Mouse (Mus musculus) hindbrain, postnatal 0 days (tissue): Measurements from ENCODE around the gene Spg7. TPM values are rescaled to one million over a fixed set of nuclear protein-coding genes. Genes with fewer than 3 reads are reported as not detected.
A peak's percentile ranks its signal among the peaks of the same experiment; 100 is the strongest.

Experiments
- ATAC-seq: fragments of 200-750 bp; cut with Nextera tagmentation; 2 replicates; pipeline ENCODE4 v1.8.0; 2017; ENCODE audit warnings: mild to moderate bottlenecking, moderate TSS enrichment, moderate library complexity
- DNase-seq: peaks from one replicate; pipeline ENCODE4 v3.0.0-alpha.2; 2015; ENCODE audit warnings: low spot score
- H3K27ac ChIP-seq: fragments of 300-500 bp; sonication (generic); 2 replicates; pipeline ENCODE4 v1.5.1; 2014; ENCODE audit warnings: mild to moderate bottlenecking
- H3K27me3 ChIP-seq: fragments of 300-500 bp; sonication (generic); 2 replicates; pipeline ENCODE4 v1.6.1; 2014; ENCODE audit warnings: low read length, mixed read lengths; ENCODE audit not compliant: insufficient read depth
- H3K36me3 ChIP-seq: fragments of 300-500 bp; sonication (generic); 2 replicates; pipeline ENCODE4 v1.6.1; 2014; ENCODE audit warnings: low read length, mixed read lengths; ENCODE audit not compliant: insufficient read depth
- H3K4me1 ChIP-seq: fragments of 300-500 bp; sonication (generic); 2 replicates; pipeline ENCODE4 v1.6.1; 2014; ENCODE audit warnings: antibody characterized with exemption, low read length, mixed read lengths; ENCODE audit not compliant: insufficient read depth
- H3K4me2 ChIP-seq: fragments of 300-500 bp; sonication (generic); 2 replicates; pipeline ENCODE4 v1.6.1; 2014; ENCODE audit warnings: low read depth, mild to moderate bottlenecking, low read length, moderate library complexity, mixed read lengths
- H3K4me3 ChIP-seq: fragments of 300-500 bp; sonication (generic); 2 replicates; pipeline ENCODE4 v1.5.1; 2014; ENCODE audit warnings: low read length
- H3K9ac ChIP-seq: fragments of 300-500 bp; sonication (generic); replicated peaks from 2 replicates; pipeline ENCODE4 v1.6.1; 2014; ENCODE audit warnings: mild to moderate bottlenecking, low read length, moderate library complexity, mixed read lengths
- H3K9me3 ChIP-seq: fragments of 300-500 bp; sonication (generic); 2 replicates; pipeline ENCODE4 v1.6.1; 2016; ENCODE audit warnings: low read length, mixed read lengths
- CTCF ChIP-seq: IDR thresholded peaks from 2 replicates; pipeline ENCODE4 v1.5.1; 2016; ENCODE audit warnings: antibody characterized with exemption, control low read depth, low read depth
- WGBS: fragments of 180-500 bp; shearing (Covaris S2); extraction: QIAGEN DNeasy Blood & Tissue Kit; methylation state at CpG from one replicate; pipeline ENCODE4 v1.1.7; 2014; 5-methylcytosine and 5-hydroxymethylcytosine counted together
- polyA plus RNA-seq: library from polyadenylated mRNA; unstranded; fragments of >200 nt; fragmentation: Nextera tagmentation; extraction: Ambion mirVana; gene quantifications from 2 replicates; pipeline ENCODE4 v1.2.1, GENCODE M21; 2015
- total RNA-seq: library from RNA; depleted of rRNA; stranded (reverse); fragments of >200 nt; gene quantifications from 2 replicates; pipeline ENCODE4 v1.2.3, GENCODE M21; 2014

The Spg7 gene
- total and polyA plus RNA-seq, 2 experiments from 2014 or later: 45.1 to 51.6 TPM

GRCm38 (mm10) chr8:123104046-123104767, 41.5 kb downstream of the Spg7 start:
- peaks cover 18% of the 10 kb centered on the region; the same call in 1 of the 2 replicates for H3K36me3 ChIP-seq
- H3K9ac ChIP-seq: peak overlapping the region; percentile 93; the same call in 1 of the 2 replicates
- WGBS: 84% methylated on average over 6 of the region's 6 CpGs
- TF ChIP-seq CTCF: no peak
- ATAC-seq (no peak), DNase-seq (no peak)
- H3K27ac ChIP-seq: no peak overlapping the region
- H3K4me3 ChIP-seq: no peak overlapping the region
- H3K27me3 ChIP-seq: no peaks in the 10 kb centered on the region
- H3K4me2 ChIP-seq: peak overlapping the region; percentile 83; the same call in 1 of the 2 replicates
- no peaks in the 10 kb centered on the region for H3K9me3 ChIP-seq
- peaks cover 7% of the 10 kb centered on the region for H3K4me1 ChIP-seq

GRCm38 (mm10) chr8:123105553-123106326, 43.0 kb downstream of the Spg7 start:
- Histone ChIP-seq H3K9me3 (no peaks in the 10 kb centered on the region), H3K36me3 (peaks cover 18% of the 10 kb centered on the region; the same call in 1 of the 2 replicates), H3K27ac (no peak overlapping the region), H3K27me3 (no peaks in the 10 kb centered on the region), H3K4me1 (peaks cover 7% of the 10 kb centered on the region), H3K9ac (no peak overlapping the region), H3K4me2 (no peak overlapping the region), H3K4me3 (no peak overlapping the region)
- WGBS: 66% methylated on average over 5 of the region's 5 CpGs
- DNase-seq (peak; percentile 81), ATAC-seq (no peak)
- peak; percentile 73 for TF ChIP-seq CTCF

GRCm38 (mm10) chr8:123106531-123106930, 43.8 kb downstream of the Spg7 start:
- TF ChIP-seq CTCF: peak; percentile 61
- no peak overlapping the region for H3K27ac ChIP-seq
- ATAC-seq (no peak), DNase-seq (no peak)
- H3K9me3 ChIP-seq: no peaks in the 10 kb centered on the region
- no peak overlapping the region for H3K4me2 ChIP-seq
- H3K27me3 ChIP-seq: no peaks in the 10 kb centered on the region
- no peak overlapping the region for H3K4me3 ChIP-seq
- 55% methylated on average over 2 of the region's 2 CpGs for WGBS
- H3K4me1 ChIP-seq: peaks cover 7% of the 10 kb centered on the region
- no peak overlapping the region for H3K9ac ChIP-seq
- peaks cover 18% of the 10 kb centered on the region; the same call in 1 of the 2 replicates for H3K36me3 ChIP-seq

- DNase-seq: no peak
- Histone ChIP-seq H3K9me3 (no peaks in the 10 kb centered on the region), H3K36me3 (peaks cover 18% of the 10 kb centered on the region; the same call in 1 of the 2 replicates), H3K27me3 (no peaks in the 10 kb centered on the region), H3K4me3 (no peak overlapping the region), H3K27ac (no peak overlapping the region), H3K4me1 (peaks cover 7% of the 10 kb centered on the region), H3K4me2 (no peak overlapping the region), H3K9ac (no peak overlapping the region)
- ATAC-seq: no peak
- peak; percentile 43 for TF ChIP-seq CTCF
- 67% methylated on average over 1 of the region's 1 CpGs for WGBS
Measured at GRCm38 (mm10) chr8:123108010-123108409, 45.3 kb downstream of the Spg7 start.

- DNase-seq (no peak), ATAC-seq (no peak)
- WGBS: 70% methylated on average over 5 of the region's 5 CpGs
- Histone ChIP-seq H3K27ac (no peak overlapping the region), H3K4me1 (no peaks in the 10 kb centered on the region), H3K9me3 (no peaks in the 10 kb centered on the region), H3K36me3 (peaks cover 18% of the 10 kb centered on the region; the same call in 1 of the 2 replicates), H3K27me3 (no peaks in the 10 kb centered on the region), H3K4me2 (no peak overlapping the region), H3K9ac (no peak overlapping the region), H3K4me3 (no peak overlapping the region)
- TF ChIP-seq CTCF: no peak
Measured at GRCm38 (mm10) chr8:123108953-123109352, 46.2 kb downstream of the Spg7 start.

- WGBS: 27% methylated on average over 4 of the region's 4 CpGs
- no peaks in the 10 kb centered on the region for H3K9me3 ChIP-seq
- peaks cover under 1% of the 10 kb centered on the region; the same call in 1 of the 2 replicates for H3K36me3 ChIP-seq
- H3K4me3 ChIP-seq: no peak overlapping the region
- ATAC-seq (peak; percentile 57; the same call in 1 of the 2 replicates), DNase-seq (peak; percentile 69)
- H3K4me2 ChIP-seq: no peak overlapping the region
- H3K9ac ChIP-seq: no peak overlapping the region
- H3K27me3 ChIP-seq: peaks cover 1% of the 10 kb centered on the region; the same call in 1 of the 2 replicates
- no peaks in the 10 kb centered on the region for H3K4me1 ChIP-seq
- H3K27ac ChIP-seq: no peak overlapping the region
- TF ChIP-seq CTCF: peak; percentile 83
Measured at GRCm38 (mm10) chr8:123110649-123111048, 47.9 kb downstream of the Spg7 start.
